9 mouse cellular contexts compared by ENCODE assay signal in genomic region chr17:71003112-71003511, GRCm38 (mm10). TPM values are rescaled to one million over a fixed set of nuclear protein-coding genes. Genes with fewer than 3 reads are reported as not detected.
DNase-seq lines count a peak whose midpoint lies in the region; ATAC-seq lines count a peak whose summit lies in the region.
"Had no signal": no experiment of that assay in that cellular context is flagged by ENCODE, and none has a peak within 500 bp of the region (broad histone marks: within the 10 kb centered on the region; RNA-seq: fewer than 3 reads in every experiment).

No protein-coding gene starts in this region.

- H3K4me2 ChIP-seq in kidney, embryonic 14.5 days (replicated peaks; ENCODE audit: low read depth, low read length): peak overlapping the region; percentile 60
- H3K4me2 ChIP-seq in embryonic facial prominence, embryonic 11.5 days (ENCODE audit: low read depth, low read length): no peak overlapping the region
- peak overlapping the region; percentile 88 for H3K4me2 ChIP-seq in hindbrain, embryonic 16.5 days (ENCODE audit: low read length)
- H3K4me2 ChIP-seq in midbrain, embryonic 15.5 days: peak overlapping the region; percentile 75

- H3K4me3 ChIP-seq in kidney, embryonic 14.5 days (ENCODE audit: low read length): no peak overlapping the region
- H3K4me3 ChIP-seq in embryonic facial prominence, embryonic 11.5 days (ENCODE audit: low read depth, low read length): no peak overlapping the region
- H3K4me3 ChIP-seq in hindbrain, embryonic 16.5 days (ENCODE audit: low read length): peak overlapping the region; percentile 76
- H3K4me3 ChIP-seq in midbrain, embryonic 15.5 days: peak overlapping the region; percentile 95

- ATAC-seq in kidney, embryonic 14.5 days (ENCODE audit: low FRiP score, low TSS enrichment): no peak
- no peak for ATAC-seq in embryonic facial prominence, embryonic 11.5 days (replicated peaks; ENCODE audit: insufficient number of reproducible peaks, low FRiP score, low TSS enrichment, low read depth)
- no peak for ATAC-seq in hindbrain, embryonic 16.5 days
- ATAC-seq in midbrain, embryonic 15.5 days (replicated peaks): no peak

- no peaks in the 10 kb centered on the region for H3K27me3 ChIP-seq in kidney, embryonic 14.5 days (ENCODE audit: control insufficient read depth, insufficient read depth, low read length)
- H3K27me3 ChIP-seq in embryonic facial prominence, embryonic 11.5 days (ENCODE audit: control insufficient read depth, insufficient read depth, low read length): no peaks in the 10 kb centered on the region
- no peaks in the 10 kb centered on the region for H3K27me3 ChIP-seq in hindbrain, embryonic 16.5 days (replicated peaks; ENCODE audit: control insufficient read depth, insufficient read depth, low read length)
- no peaks in the 10 kb centered on the region for H3K27me3 ChIP-seq in midbrain, embryonic 15.5 days (replicated peaks)
- H3K27me3 ChIP-seq: Patski had no signal

- 58% methylated on average over 4 of the region's 4 CpGs for WGBS in kidney, embryonic 14.5 days
- 52% methylated on average over 4 of the region's 4 CpGs for WGBS in embryonic facial prominence, embryonic 11.5 days
- 69% methylated on average over 4 of the region's 4 CpGs for WGBS in hindbrain, embryonic 16.5 days
- 67% methylated on average over 4 of the region's 4 CpGs for WGBS in midbrain, embryonic 15.5 days

- peak overlapping the region; percentile 98; the same call in 1 of the 2 replicates for H3K9ac ChIP-seq in kidney, embryonic 14.5 days (ENCODE audit: low read depth, low read length)
- H3K9ac ChIP-seq in embryonic facial prominence, embryonic 11.5 days (replicated peaks; ENCODE audit: low read length): no peak overlapping the region
- H3K9ac ChIP-seq in hindbrain, embryonic 16.5 days (ENCODE audit: low read depth, low read length): peak overlapping the region; percentile 80
- no peak overlapping the region; the same call in 1 of the 2 replicates for H3K9ac ChIP-seq in midbrain, embryonic 15.5 days

- no peaks in the 10 kb centered on the region; the same call in 1 of the 2 replicates for H3K36me3 ChIP-seq in kidney, embryonic 14.5 days (ENCODE audit: control insufficient read depth, insufficient read depth, low read length)
- H3K36me3 ChIP-seq in embryonic facial prominence, embryonic 11.5 days (replicated peaks; ENCODE audit: control insufficient read depth, insufficient read depth, low read depth, low read length): no peaks in the 10 kb centered on the region
- H3K36me3 ChIP-seq in hindbrain, embryonic 16.5 days (ENCODE audit: control insufficient read depth, insufficient read depth, low read length): no peaks in the 10 kb centered on the region
- no peaks in the 10 kb centered on the region for H3K36me3 ChIP-seq in midbrain, embryonic 15.5 days (replicated peaks)

- no peaks in the 10 kb centered on the region for H3K9me3 ChIP-seq in kidney, embryonic 14.5 days (ENCODE audit: control insufficient read depth, low read length)
- no peaks in the 10 kb centered on the region for H3K9me3 ChIP-seq in embryonic facial prominence, embryonic 11.5 days (replicated peaks; ENCODE audit: control insufficient read depth, low read length)
- no peaks in the 10 kb centered on the region for H3K9me3 ChIP-seq in hindbrain, embryonic 16.5 days (ENCODE audit: control insufficient read depth, low read length)
- no peaks in the 10 kb centered on the region for H3K9me3 ChIP-seq in midbrain, embryonic 15.5 days

- peaks cover 25% of the 10 kb centered on the region for H3K4me1 ChIP-seq in kidney, embryonic 14.5 days (ENCODE audit: control insufficient read depth, insufficient read depth, low read length)
- no peaks in the 10 kb centered on the region for H3K4me1 ChIP-seq in embryonic facial prominence, embryonic 11.5 days (ENCODE audit: control insufficient read depth, insufficient read depth, low read length)
- peaks cover 11% of the 10 kb centered on the region for H3K4me1 ChIP-seq in hindbrain, embryonic 16.5 days (ENCODE audit: control insufficient read depth, insufficient read depth, low read depth, low read length)
- peaks cover 13% of the 10 kb centered on the region for H3K4me1 ChIP-seq in midbrain, embryonic 15.5 days

- no peak for DNase-seq in kidney, adult 9 months
- DNase-seq in embryonic facial prominence, embryonic 11.5 days (ENCODE audit: low spot score): no peak
- DNase-seq in frontal cortex, postnatal 25 days (ENCODE audit: low spot score in 2 of 2): no peak
- no peak for DNase-seq in urinary bladder, adult 2 months (ENCODE audit: low spot score)
- DNase-seq in Muller cell, postnatal 12 days (ENCODE audit: inconsistent ontology term): no peak

- peak overlapping the region; percentile 100 for H3K27ac ChIP-seq in kidney, embryonic 14.5 days (ENCODE audit: low read depth, low read length)
- peak overlapping the region; percentile 99 for H3K27ac ChIP-seq in embryonic facial prominence, embryonic 11.5 days (replicated peaks; ENCODE audit: low read depth, low read length)
- no peak overlapping the region for H3K27ac ChIP-seq in hindbrain, embryonic 16.5 days (ENCODE audit: low read depth, low read length)
- H3K27ac ChIP-seq in midbrain, embryonic 15.5 days: no peak overlapping the region

RNA-seq across cellular contexts. Expression of gene Myl12a, which starts 0.4 kb away (rescaled TPM):
- 648 and 687 TPM in 2 replicates for polyA plus RNA-seq in kidney, embryonic 14.5 days (2014; fragmentation: Nextera tagmentation; extraction: Ambion mirVana)
- polyA plus RNA-seq in embryonic facial prominence, embryonic 11.5 days (2014; fragmentation: Nextera tagmentation; extraction: Ambion mirVana): 595 and 613 TPM in 2 replicates
- polyA plus RNA-seq in hindbrain, embryonic 16.5 days (2015; fragmentation: Nextera tagmentation; extraction: Ambion mirVana): 106 and 118 TPM in 2 replicates
- 93.2 and 107 TPM in 2 replicates for polyA plus RNA-seq in midbrain, embryonic 15.5 days (2015; fragmentation: Nextera tagmentation; extraction: Ambion mirVana)
- 294 and 408 TPM in 2 replicates for polyA plus RNA-seq in urinary bladder, adult 2 months (2012; rRNA removed)

RNA-seq across cellular contexts. Expression of gene Myom1, which starts 0.7 kb away (rescaled TPM):
- 3.0 and 3.6 TPM in 2 replicates for polyA plus RNA-seq in kidney, embryonic 14.5 days (2014; fragmentation: Nextera tagmentation; extraction: Ambion mirVana)
- polyA plus RNA-seq in embryonic facial prominence, embryonic 11.5 days (2014; fragmentation: Nextera tagmentation; extraction: Ambion mirVana): 4.7 and 5.9 TPM in 2 replicates
- polyA plus RNA-seq in hindbrain, embryonic 16.5 days (2015; fragmentation: Nextera tagmentation; extraction: Ambion mirVana): 0.91 and 2.7 TPM in 2 replicates
- polyA plus RNA-seq in midbrain, embryonic 15.5 days (2015; fragmentation: Nextera tagmentation; extraction: Ambion mirVana): 0.87 and 1.3 TPM in 2 replicates
- 110 and 137 TPM in 2 replicates for polyA plus RNA-seq in urinary bladder, adult 2 months (2012; rRNA removed)

Comparison
In these comparisons a context has a peak if more than half of its experiments do, and no peak if none do; other contexts are left out.
1. H3K27ac ChIP-seq: peak in kidney, embryonic 14.5 days (single experiment) and embryonic facial prominence, embryonic 11.5 days (single experiment); none in hindbrain, embryonic 16.5 days (single experiment) and midbrain, embryonic 15.5 days (single experiment).
2. H3K4me3 ChIP-seq: peak in hindbrain, embryonic 16.5 days (single experiment) and midbrain, embryonic 15.5 days (single experiment); none in kidney, embryonic 14.5 days (single experiment) and embryonic facial prominence, embryonic 11.5 days (single experiment).
3. H3K9ac ChIP-seq: peak in kidney, embryonic 14.5 days (single experiment) and hindbrain, embryonic 16.5 days (single experiment); none in embryonic facial prominence, embryonic 11.5 days (single experiment) and midbrain, embryonic 15.5 days (single experiment).
4. RNA of gene Myom1, which starts 0.7 kb away (polyA plus RNA-seq): 110 to 137 TPM in urinary bladder, adult 2 months; 4.7 to 5.9 TPM in embryonic facial prominence, embryonic 11.5 days, 3.0 to 3.6 TPM in kidney, embryonic 14.5 days, 0.87 to 1.3 TPM in midbrain, embryonic 15.5 days and 0.91 to 2.7 TPM in hindbrain, embryonic 16.5 days; every median in the first group is over 10 times any median in the second.